Mouse (Mus musculus) heart, embryonic 11.5 days (tissue): ENCODE measurements around the gene Gm45753. TPM values are rescaled to one million over a fixed set of nuclear protein-coding genes. Genes with fewer than 3 reads are reported as not detected.

Experiments
- ATAC-seq: fragments of 200-750 bp; cut with Nextera tagmentation; replicated peaks from 2 replicates; pipeline ENCODE4 v1.8.0; 2017; ENCODE audit warnings: moderate library complexity; ENCODE audit not compliant: insufficient number of reproducible peaks, low FRiP score, low TSS enrichment
- H3K27ac ChIP-seq: fragments of 300-500 bp; sonication (generic); 2 replicates; pipeline ENCODE4 v1.5.1; 2014; ENCODE audit warnings: mild to moderate bottlenecking, low read depth, low read length
- H3K27me3 ChIP-seq: fragments of 300-500 bp; sonication (generic); 2 replicates; pipeline ENCODE4 v1.6.1; 2014; ENCODE audit warnings: mild to moderate bottlenecking, low read length, mixed read lengths; ENCODE audit not compliant: control insufficient read depth, insufficient read depth
- H3K36me3 ChIP-seq: fragments of 300-500 bp; sonication (generic); 2 replicates; pipeline ENCODE4 v1.6.1; 2014; ENCODE audit warnings: mild to moderate bottlenecking, low read length, moderate library complexity, mixed read lengths; ENCODE audit not compliant: control insufficient read depth, insufficient read depth
- H3K4me1 ChIP-seq: fragments of 300-500 bp; sonication (generic); 2 replicates; pipeline ENCODE4 v1.6.1; 2014; ENCODE audit warnings: low read length; ENCODE audit not compliant: control insufficient read depth, insufficient read depth
- H3K4me2 ChIP-seq: fragments of 300-500 bp; sonication (generic); 2 replicates; pipeline ENCODE4 v1.6.1; 2014; ENCODE audit warnings: mild to moderate bottlenecking, moderate library complexity
- H3K4me3 ChIP-seq: fragments of 300-500 bp; sonication (generic); 2 replicates; pipeline ENCODE4 v1.5.1; 2014; ENCODE audit warnings: low read depth, low read length
- H3K9ac ChIP-seq: fragments of 300-500 bp; sonication (generic); 2 replicates; pipeline ENCODE4 v1.6.1; 2014; ENCODE audit warnings: mild to moderate bottlenecking, low read depth, low read length, moderate library complexity
- H3K9me3 ChIP-seq: fragments of 300-500 bp; sonication (generic); replicated peaks from 2 replicates; pipeline ENCODE4 v1.6.1; 2016; ENCODE audit warnings: low read length; ENCODE audit not compliant: control insufficient read depth
- WGBS: fragments of 180-500 bp; shearing (Covaris S2); extraction: QIAGEN DNeasy Blood & Tissue Kit; methylation state at CpG from one replicate; pipeline ENCODE4 v1.1.7; 2014; ENCODE audit not compliant: insufficient replicate concordance; 5-methylcytosine and 5-hydroxymethylcytosine counted together
- polyA plus RNA-seq: library from polyadenylated mRNA; unstranded; fragments of >200 nt; fragmentation: Nextera tagmentation; extraction: Ambion mirVana; gene quantifications from 2 replicates; pipeline ENCODE4 v1.2.1, GENCODE M21; 2014

Gm45753 gene
- polyA plus RNA-seq, 1 experiment from 2014 or later, result not detected

DNA sequence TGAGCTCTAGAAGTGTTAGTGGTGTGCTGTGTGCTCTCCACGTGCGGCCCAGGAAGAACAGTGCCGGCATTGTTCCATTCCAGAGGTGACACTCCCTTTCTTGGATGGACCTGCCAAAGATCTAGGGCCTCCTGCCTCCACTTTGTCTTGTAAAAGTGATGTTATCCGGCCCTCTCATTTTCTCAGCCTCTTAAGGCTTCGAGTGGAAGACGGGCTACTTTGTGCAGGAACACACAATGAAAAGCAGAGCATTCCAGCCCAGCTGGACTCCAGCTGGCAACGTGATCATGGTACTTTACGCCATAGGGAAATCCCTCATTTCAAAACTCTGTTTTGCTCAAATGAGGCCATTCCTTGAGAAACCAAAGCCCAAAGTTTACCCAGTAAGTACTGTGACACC, 41.3 kb downstream of the Gm45753 start:
- Histone ChIP-seq H3K27me3 (no peaks in the 10 kb centered on the region), H3K4me3 (no peak overlapping the region), H3K9ac (no peak overlapping the region), H3K27ac (no peak overlapping the region), H3K4me2 (no peak overlapping the region), H3K36me3 (no peaks in the 10 kb centered on the region), H3K4me1 (no peaks in the 10 kb centered on the region), H3K9me3 (no peaks in the 10 kb centered on the region)
- 60% methylated on average over 8 of the region's 8 CpGs for WGBS
- ATAC-seq, result no peak

GRCm38 (mm10) chr8:45264918-45265317, 43.3 kb downstream of the Gm45753 start:
- Histone ChIP-seq H3K4me2 (no peak overlapping the region), H3K9ac (no peak overlapping the region), H3K9me3 (no peaks in the 10 kb centered on the region), H3K27ac (no peak overlapping the region), H3K27me3 (no peaks in the 10 kb centered on the region), H3K36me3 (no peaks in the 10 kb centered on the region), H3K4me3 (no peak overlapping the region), H3K4me1 (no peaks in the 10 kb centered on the region)
- no peak for ATAC-seq
- WGBS, result 88% methylated on average over 4 of the region's 4 CpGs

GRCm38 (mm10) chr8:45262851-45263250, 45.4 kb downstream of the Gm45753 start:
- H3K9me3 ChIP-seq, result no peaks in the 10 kb centered on the region
- H3K9ac ChIP-seq, result no peak overlapping the region
- no peak overlapping the region for H3K4me3 ChIP-seq
- ATAC-seq, result no peak
- 70% methylated on average over 3 of the region's 3 CpGs for WGBS
- no peak overlapping the region for H3K27ac ChIP-seq
- no peak overlapping the region for H3K4me2 ChIP-seq
- no peaks in the 10 kb centered on the region for H3K36me3 ChIP-seq
- H3K4me1 ChIP-seq, result no peaks in the 10 kb centered on the region
- no peaks in the 10 kb centered on the region for H3K27me3 ChIP-seq

- Histone ChIP-seq H3K9ac (no peak within 1 kb of the TSS), H3K9me3 (no peaks in the 10 kb centered on the region), H3K4me1 (no peaks in the 10 kb centered on the region), H3K4me2 (no peak within 1 kb of the TSS), H3K27me3 (no peaks in the 10 kb centered on the region), H3K27ac (no peak within 1 kb of the TSS), H3K4me3 (no peak within 1 kb of the TSS), H3K36me3 (no peaks in the 10 kb centered on the region)
- WGBS, result 70% methylated on average over 10 of the region's 10 CpGs
- ATAC-seq, result no peak
These were observed 46.3 kb downstream of the Gm45753 start, which contains the start of gene F11 for GRCm38 (mm10) chr8:45261920-45262319. Gene F11, minus strand, starts transcription at chr8:45262031.

- Histone ChIP-seq H3K4me2 (no peak overlapping the region), H3K4me1 (no peaks in the 10 kb centered on the region), H3K36me3 (no peaks in the 10 kb centered on the region), H3K4me3 (no peak overlapping the region), H3K27ac (no peak overlapping the region), H3K9me3 (no peaks in the 10 kb centered on the region), H3K9ac (no peak overlapping the region), H3K27me3 (no peaks in the 10 kb centered on the region)
- no peak for ATAC-seq
- WGBS, result 77% methylated on average over 8 of the region's 8 CpGs
These were observed 49.8 kb downstream of the Gm45753 start for GRCm38 (mm10) chr8:45258421-45258820.

GRCm38 (mm10) chr8:45255040-45255439, 53.2 kb downstream of the Gm45753 start:
- no peak overlapping the region for H3K4me3 ChIP-seq
- H3K27ac ChIP-seq, result no peak overlapping the region
- WGBS, result 80% methylated on average over 12 of the region's 12 CpGs
- no peaks in the 10 kb centered on the region for H3K36me3 ChIP-seq
- H3K9me3 ChIP-seq, result no peaks in the 10 kb centered on the region
- no peak overlapping the region for H3K9ac ChIP-seq
- H3K4me2 ChIP-seq, result no peak overlapping the region
- H3K4me1 ChIP-seq, result no peaks in the 10 kb centered on the region
- no peaks in the 10 kb centered on the region for H3K27me3 ChIP-seq
- ATAC-seq, result no peak

DNA sequence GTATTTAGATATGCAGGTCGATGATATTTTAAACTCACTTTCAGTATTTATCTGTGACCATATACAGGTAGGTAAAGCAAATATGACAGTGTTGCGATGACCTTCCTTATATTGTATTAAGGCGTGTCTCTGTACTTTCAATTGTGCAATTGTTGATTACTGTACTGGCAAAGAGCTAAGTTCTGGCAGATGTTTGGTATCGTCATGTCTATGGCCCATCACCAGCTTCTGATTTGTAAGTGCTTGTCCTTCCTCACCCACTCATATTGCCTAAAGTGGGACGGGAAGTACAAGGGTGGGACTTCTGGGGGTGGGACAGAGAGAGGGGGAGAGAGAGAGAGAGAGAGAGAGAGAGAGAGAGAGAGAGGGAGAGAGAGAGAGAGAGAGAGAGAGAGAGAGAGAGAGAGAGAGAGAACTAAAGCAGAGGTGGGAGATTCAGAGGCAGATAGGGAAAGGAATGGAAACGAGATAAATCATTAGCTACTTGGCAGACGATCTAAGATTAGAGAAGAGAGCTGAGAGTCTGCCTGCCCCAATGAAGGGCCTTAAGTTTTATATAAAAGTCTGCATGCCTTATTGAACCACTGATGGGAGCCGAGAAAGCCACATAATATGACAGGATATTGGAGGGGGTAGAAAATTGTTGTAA, 53.9 kb downstream of the Gm45753 start:
- no peak overlapping the region for H3K4me2 ChIP-seq
- ATAC-seq, result no peak
- H3K4me3 ChIP-seq, result no peak overlapping the region
- no peak overlapping the region for H3K9ac ChIP-seq
- H3K36me3 ChIP-seq, result no peaks in the 10 kb centered on the region
- no peaks in the 10 kb centered on the region for H3K9me3 ChIP-seq
- H3K27me3 ChIP-seq, result no peaks in the 10 kb centered on the region
- H3K27ac ChIP-seq, result no peak overlapping the region
- WGBS, result 78% methylated on average over 8 of the region's 8 CpGs
- no peaks in the 10 kb centered on the region for H3K4me1 ChIP-seq

- Histone ChIP-seq H3K9me3 (no peaks in the 10 kb centered on the region), H3K27ac (no peak overlapping the region)
- WGBS, result 92% methylated on average over 1 of the region's 1 CpGs
These were observed 54.7 kb downstream of the Gm45753 start for GRCm38 (mm10) chr8:45253586-45253985.

GRCm38 (mm10) chr8:45253111-45253510, 55.2 kb downstream of the Gm45753 start:
- Histone ChIP-seq H3K4me1 (no peaks in the 10 kb centered on the region), H3K9me3 (no peaks in the 10 kb centered on the region), H3K27me3 (no peaks in the 10 kb centered on the region), H3K4me3 (no peak overlapping the region), H3K4me2 (no peak overlapping the region), H3K36me3 (no peaks in the 10 kb centered on the region), H3K9ac (no peak overlapping the region), H3K27ac (no peak overlapping the region)
- 50% methylated on average over 2 of the region's 2 CpGs for WGBS
- no peak for ATAC-seq

More at GRCm38 (mm10) chr8:45253586-45253985, 54.7 kb downstream of the Gm45753 start:
- no peaks in the 10 kb centered on the region for H3K36me3 ChIP-seq
- H3K4me3 ChIP-seq, result no peak overlapping the region
- H3K4me2 ChIP-seq, result no peak overlapping the region
- H3K27me3 ChIP-seq, result no peaks in the 10 kb centered on the region
- no peaks in the 10 kb centered on the region for H3K4me1 ChIP-seq
- no peak for ATAC-seq
- no peak overlapping the region for H3K9ac ChIP-seq
